Mouse (Mus musculus) megakaryocyte, embryonic 14.5 days (primary cell): ENCODE measurements around the gene Txlng.

Source experiments
- FLI1 ChIP-seq: IDR thresholded peaks from 2 replicates; pipeline ENCODE4 v1.6.1; 2012; ENCODE audit warnings: low read length, inconsistent platforms, mixed read lengths
- GATA1 ChIP-seq: IDR thresholded peaks from 3 replicates; pipeline ENCODE4 v1.6.1; 2012; ENCODE audit warnings: mixed read lengths, low read length, inconsistent platforms, borderline replicate concordance

DNA sequence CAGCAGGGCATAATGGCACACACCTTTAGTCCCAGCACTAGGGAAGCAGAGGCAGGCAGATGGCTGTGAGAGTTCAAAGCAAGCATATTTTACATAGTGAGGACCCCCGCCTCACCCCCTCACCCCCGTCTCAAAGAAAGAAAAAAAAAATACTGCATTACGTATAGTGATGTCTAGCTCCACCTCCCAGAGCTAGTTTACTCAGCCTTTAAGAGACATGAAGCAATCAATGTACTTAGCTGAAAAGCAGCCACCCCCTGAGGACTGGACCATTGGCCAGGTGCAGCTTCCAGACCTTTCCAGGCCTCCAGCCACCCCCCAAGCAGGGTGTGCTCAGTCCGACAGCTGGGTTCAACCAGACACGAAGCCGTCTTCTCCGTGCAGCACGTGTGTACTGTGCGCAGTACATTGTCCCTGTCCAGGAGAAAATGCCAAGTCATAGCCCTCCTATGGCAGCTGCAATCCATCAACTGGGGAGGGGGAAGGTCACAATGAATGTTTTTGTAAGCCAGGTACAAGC, 93.1 kb downstream of the Txlng start:
- TF ChIP-seq GATA1 (no peak), FLI1 (no peak)
